Mouse (Mus musculus) lung, embryonic 15.5 days (tissue): Measurements from ENCODE around the gene Susd6. TPM values are rescaled to one million over a fixed set of nuclear protein-coding genes. Genes with fewer than 3 reads are reported as not detected.

Experiments
- ATAC-seq: fragments of 200-750 bp; cut with Nextera tagmentation; 2 replicates; pipeline ENCODE4 v1.8.0; 2017; ENCODE audit warnings: moderate number of reproducible peaks, borderline replicate concordance; ENCODE audit not compliant: low FRiP score, low TSS enrichment; ENCODE audit errors: extremely low read depth
- H3K27ac ChIP-seq: fragments of 300-500 bp; sonication (generic); 2 replicates; pipeline ENCODE4 v1.5.1; 2015; ENCODE audit warnings: moderate library complexity, mild to moderate bottlenecking, inconsistent platforms
- H3K27me3 ChIP-seq: fragments of 300-500 bp; sonication (generic); 2 replicates; pipeline ENCODE4 v1.6.1; 2015; ENCODE audit warnings: inconsistent platforms
- H3K36me3 ChIP-seq: fragments of 300-500 bp; sonication (generic); 2 replicates; pipeline ENCODE4 v1.6.1; 2015; ENCODE audit warnings: inconsistent platforms
- H3K4me1 ChIP-seq: fragments of 300-500 bp; sonication (generic); 2 replicates; pipeline ENCODE4 v1.6.1; 2015; ENCODE audit warnings: inconsistent platforms
- H3K4me2 ChIP-seq: fragments of 300-500 bp; sonication (generic); 2 replicates; pipeline ENCODE4 v1.6.1; 2015; ENCODE audit warnings: inconsistent platforms, mild to moderate bottlenecking, moderate library complexity
- H3K4me3 ChIP-seq: fragments of 300-500 bp; sonication (generic); 2 replicates; pipeline ENCODE4 v1.5.1; 2015; ENCODE audit warnings: mild to moderate bottlenecking, inconsistent platforms
- H3K9ac ChIP-seq: fragments of 300-500 bp; sonication (generic); 2 replicates; pipeline ENCODE4 v1.6.1; 2015; ENCODE audit warnings: inconsistent platforms
- H3K9me3 ChIP-seq: fragments of 300-500 bp; sonication (generic); 2 replicates; pipeline ENCODE4 v1.6.1; 2016; ENCODE audit warnings: inconsistent platforms
- WGBS: fragments of 180-500 bp; shearing (Covaris S2); methylation state at CpG from one replicate; pipeline ENCODE4 v1.1.7; 2015; 5-methylcytosine and 5-hydroxymethylcytosine counted together
- polyA plus RNA-seq: library from polyadenylated mRNA; unstranded; fragments of >200 nt; fragmentation: Nextera tagmentation; extraction: Ambion mirVana; gene quantifications from 2 replicates; pipeline ENCODE4 v1.2.1, GENCODE M21; 2015

The Susd6 gene
- polyA plus RNA-seq, 1 experiment from 2014 or later, result 17.3 TPM

DNA sequence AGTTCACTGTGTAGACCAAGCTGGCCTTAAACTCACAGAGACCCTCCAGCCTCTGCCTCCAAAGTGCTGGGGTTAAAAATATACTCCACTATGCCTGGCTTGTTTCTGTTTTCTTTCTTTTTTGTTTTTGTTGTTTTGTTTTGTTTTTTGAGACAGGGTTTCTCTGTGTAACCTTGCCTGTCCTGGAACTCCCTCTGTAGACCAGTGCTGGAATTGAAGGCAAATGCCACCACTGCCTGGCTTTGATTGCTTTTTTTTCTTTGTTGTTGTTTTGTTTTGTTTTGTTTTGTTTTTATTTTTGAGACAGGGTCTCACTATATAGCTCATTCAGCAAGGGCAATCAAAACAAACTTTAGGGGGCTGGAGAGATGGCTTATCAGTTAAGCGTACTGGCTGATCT is 11.1 kb downstream of the Susd6 start:
- ATAC-seq, result no peak
- H3K27ac ChIP-seq, result no peak overlapping the region
- peaks cover 12% of the 10 kb centered on the region for H3K4me1 ChIP-seq
- H3K36me3 ChIP-seq, result no peaks in the 10 kb centered on the region
- no peaks in the 10 kb centered on the region for H3K9me3 ChIP-seq
- no peak overlapping the region for H3K4me3 ChIP-seq
- H3K27me3 ChIP-seq, result no peaks in the 10 kb centered on the region
- H3K9ac ChIP-seq, result no peak overlapping the region
- no peak overlapping the region for H3K4me2 ChIP-seq
- WGBS, result 94% methylated on average over 1 of the region's 1 CpGs

GRCm38 (mm10) chr12:80803924-80804323 is 13.6 kb downstream of the Susd6 start:
- no peak overlapping the region for H3K4me3 ChIP-seq
- no peak overlapping the region for H3K9ac ChIP-seq
- 37% methylated on average over 3 of the region's 3 CpGs for WGBS
- no peak overlapping the region for H3K4me2 ChIP-seq
- H3K9me3 ChIP-seq, result no peaks in the 10 kb centered on the region
- H3K36me3 ChIP-seq, result no peaks in the 10 kb centered on the region
- H3K27ac ChIP-seq, result no peak overlapping the region
- H3K27me3 ChIP-seq, result no peaks in the 10 kb centered on the region
- peaks cover 19% of the 10 kb centered on the region for H3K4me1 ChIP-seq
- no peak for ATAC-seq

- Histone ChIP-seq H3K36me3 (no peaks in the 10 kb centered on the region), H3K4me2 (no peak overlapping the region), H3K4me3 (no peak overlapping the region), H3K9me3 (no peaks in the 10 kb centered on the region), H3K27me3 (no peaks in the 10 kb centered on the region), H3K4me1 (peaks cover 23% of the 10 kb centered on the region), H3K27ac (no peak overlapping the region), H3K9ac (no peak overlapping the region)
- ATAC-seq, result no peak
- WGBS, result 90% methylated on average over 6 of the region's 6 CpGs
Measured at GRCm38 (mm10) chr12:80804861-80805428, 14.6 kb downstream of the Susd6 start.

GRCm38 (mm10) chr12:80807451-80808085 is 17.3 kb downstream of the Susd6 start:
- Histone ChIP-seq H3K4me3 (no peak overlapping the region), H3K4me1 (peaks cover 46% of the 10 kb centered on the region), H3K27ac (no peak overlapping the region), H3K36me3 (no peaks in the 10 kb centered on the region), H3K4me2 (no peak overlapping the region), H3K9ac (no peak overlapping the region), H3K9me3 (no peaks in the 10 kb centered on the region), H3K27me3 (no peaks in the 10 kb centered on the region)
- ATAC-seq, result no peak
- WGBS, result 68% methylated on average over 2 of the region's 2 CpGs

GRCm38 (mm10) chr12:80810005-80810404 is 19.7 kb downstream of the Susd6 start:
- peaks cover 46% of the 10 kb centered on the region for H3K4me1 ChIP-seq

DNA sequence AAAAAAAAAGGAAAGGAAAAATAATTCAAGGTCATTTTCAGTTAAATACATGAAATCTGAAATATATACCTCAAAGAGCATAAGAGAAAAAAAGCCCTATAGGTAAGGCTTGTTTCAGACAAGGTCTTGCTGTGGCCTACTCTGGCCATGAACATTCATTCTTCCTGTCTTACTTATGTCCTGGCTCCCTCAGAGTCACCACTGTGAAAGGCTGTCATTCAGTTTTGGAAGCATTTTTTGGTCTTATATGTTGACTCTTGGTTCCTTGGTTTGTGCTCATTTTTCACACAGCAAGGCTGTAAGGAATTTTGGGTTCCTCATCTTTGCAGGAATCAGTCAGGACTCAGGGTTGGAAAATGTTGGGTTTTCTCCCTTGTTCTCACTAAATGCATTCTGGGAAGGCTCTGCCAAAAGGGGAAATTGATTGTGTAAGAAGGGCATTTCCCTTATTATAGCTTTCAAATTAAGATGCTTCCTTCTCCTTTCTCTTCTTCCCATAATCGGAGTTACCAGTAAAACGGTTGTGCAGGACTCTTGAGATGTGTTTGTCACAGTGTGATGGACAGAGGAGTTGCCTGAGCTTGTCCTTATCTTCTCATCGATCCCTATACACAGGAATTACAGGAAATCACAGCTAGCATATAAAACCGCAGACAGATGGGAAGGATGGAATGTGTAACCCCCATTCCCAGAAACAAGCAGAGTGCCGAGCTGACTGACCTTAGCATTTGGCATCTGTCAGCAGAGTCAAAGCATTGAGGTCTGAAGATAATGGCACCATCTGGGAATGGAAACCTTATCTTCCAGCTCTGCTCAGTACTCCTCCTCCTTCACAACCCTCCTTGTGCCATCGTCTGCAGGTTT is 21.6 kb downstream of the Susd6 start:
- Histone ChIP-seq H3K27me3 (no peaks in the 10 kb centered on the region), H3K4me3 (no peak overlapping the region), H3K27ac (no peak overlapping the region), H3K4me1 (peaks cover 64% of the 10 kb centered on the region), H3K36me3 (no peaks in the 10 kb centered on the region), H3K9ac (no peak overlapping the region), H3K9me3 (no peaks in the 10 kb centered on the region), H3K4me2 (no peak overlapping the region)
- ATAC-seq, result no peak; the same call in 1 of the 2 replicates
- 34% methylated on average over 6 of the region's 6 CpGs for WGBS

More at GRCm38 (mm10) chr12:80810005-80810404, 19.7 kb downstream of the Susd6 start:
- Histone ChIP-seq H3K27ac (no peak overlapping the region), H3K4me2 (no peak overlapping the region), H3K36me3 (no peaks in the 10 kb centered on the region), H3K4me3 (no peak overlapping the region), H3K9me3 (no peaks in the 10 kb centered on the region), H3K9ac (no peak overlapping the region), H3K27me3 (no peaks in the 10 kb centered on the region)
- ATAC-seq, result no peak
- 65% methylated on average over 2 of the region's 2 CpGs for WGBS

GRCm38 (mm10) chr12:80812510-80812820 is 22.2 kb downstream of the Susd6 start:
- no peaks in the 10 kb centered on the region for H3K36me3 ChIP-seq
- no peak overlapping the region for H3K4me2 ChIP-seq
- 82% methylated on average over 1 of the region's 1 CpGs for WGBS
- no peak for ATAC-seq
- no peak overlapping the region for H3K4me3 ChIP-seq
- no peak overlapping the region for H3K9ac ChIP-seq
- no peaks in the 10 kb centered on the region for H3K9me3 ChIP-seq
- H3K4me1 ChIP-seq, result peaks cover 66% of the 10 kb centered on the region
- H3K27ac ChIP-seq, result no peak overlapping the region
- H3K27me3 ChIP-seq, result no peaks in the 10 kb centered on the region

DNA sequence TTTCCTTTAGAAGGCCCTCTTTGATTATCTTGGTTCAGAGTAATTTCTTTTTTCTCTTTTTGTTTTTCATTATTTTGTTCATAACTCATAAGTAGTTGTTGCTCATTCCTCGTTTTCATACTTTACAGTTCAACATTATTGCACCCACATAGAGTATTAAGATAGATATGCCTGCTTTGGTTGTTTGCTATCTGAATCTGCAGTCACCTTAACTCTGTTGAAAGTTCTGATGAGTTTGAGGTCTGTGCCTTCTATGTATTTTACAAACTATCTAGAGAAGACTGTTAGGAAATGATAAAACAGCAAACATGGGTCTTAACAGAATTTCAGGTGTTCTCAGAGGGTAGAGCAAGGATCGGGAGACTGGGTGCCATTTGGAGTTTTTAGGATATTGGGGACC is 23.1 kb downstream of the Susd6 start:
- Histone ChIP-seq H3K27me3 (no peaks in the 10 kb centered on the region), H3K4me2 (no peak overlapping the region), H3K4me1 (peaks cover 71% of the 10 kb centered on the region), H3K9me3 (no peaks in the 10 kb centered on the region), H3K4me3 (no peak overlapping the region), H3K36me3 (no peaks in the 10 kb centered on the region), H3K27ac (no peak overlapping the region), H3K9ac (no peak overlapping the region)
- 87% methylated on average over 2 of the region's 2 CpGs for WGBS
- ATAC-seq, result no peak

- peaks cover 74% of the 10 kb centered on the region for H3K4me1 ChIP-seq
- H3K36me3 ChIP-seq, result no peaks in the 10 kb centered on the region
- ATAC-seq, result no peak
- no peak overlapping the region for H3K4me3 ChIP-seq
- no peaks in the 10 kb centered on the region for H3K9me3 ChIP-seq
- H3K9ac ChIP-seq, result no peak overlapping the region
- no peak overlapping the region for H3K4me2 ChIP-seq
- no peak overlapping the region for H3K27ac ChIP-seq
- H3K27me3 ChIP-seq, result no peaks in the 10 kb centered on the region
- 90% methylated on average over 4 of the region's 4 CpGs for WGBS
Measured at GRCm38 (mm10) chr12:80813872-80814271, 23.6 kb downstream of the Susd6 start.

- H3K9me3 ChIP-seq, result no peaks in the 10 kb centered on the region
- H3K9ac ChIP-seq, result no peak overlapping the region
- no peaks in the 10 kb centered on the region for H3K27me3 ChIP-seq
- H3K4me2 ChIP-seq, result no peak overlapping the region
- H3K4me3 ChIP-seq, result no peak overlapping the region
- H3K36me3 ChIP-seq, result no peaks in the 10 kb centered on the region
- peaks cover 76% of the 10 kb centered on the region for H3K4me1 ChIP-seq
- 41% methylated on average over 3 of the region's 3 CpGs for WGBS
- no peak overlapping the region for H3K27ac ChIP-seq
- no peak for ATAC-seq
Measured at GRCm38 (mm10) chr12:80814529-80814928, 24.2 kb downstream of the Susd6 start.

GRCm38 (mm10) chr12:80815298-80815697 is 25.0 kb downstream of the Susd6 start:
- Histone ChIP-seq H3K27ac (no peak overlapping the region), H3K4me2 (no peak overlapping the region), H3K4me3 (no peak overlapping the region), H3K36me3 (no peaks in the 10 kb centered on the region), H3K4me1 (peaks cover 74% of the 10 kb centered on the region), H3K9me3 (no peaks in the 10 kb centered on the region), H3K27me3 (no peaks in the 10 kb centered on the region), H3K9ac (no peak overlapping the region)
- no peak for ATAC-seq
- WGBS, result 31% methylated on average over 1 of the region's 1 CpGs

DNA sequence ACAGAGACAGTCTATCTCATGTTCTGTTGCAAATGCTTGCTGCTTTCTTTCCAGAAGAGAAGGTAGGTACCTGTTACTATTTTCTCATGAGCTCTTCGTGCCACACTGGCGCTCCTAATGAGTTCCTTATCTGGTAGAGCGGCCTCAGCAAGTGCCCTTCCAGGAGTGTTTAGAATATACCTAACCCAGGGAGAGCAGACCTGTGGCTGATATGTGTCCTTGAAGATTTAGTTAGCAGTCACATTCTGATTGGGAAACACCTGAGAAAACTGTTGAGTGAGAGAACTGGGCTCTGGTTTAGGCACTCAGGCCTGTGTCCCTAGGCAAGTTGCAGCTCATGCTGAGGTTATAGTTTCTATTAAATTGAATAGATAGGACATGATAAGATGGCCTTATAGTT is 25.6 kb downstream of the Susd6 start:
- H3K27ac ChIP-seq, result no peak overlapping the region
- peaks cover 74% of the 10 kb centered on the region for H3K4me1 ChIP-seq
- H3K9ac ChIP-seq, result no peak overlapping the region
- no peak overlapping the region for H3K4me3 ChIP-seq
- no peaks in the 10 kb centered on the region for H3K36me3 ChIP-seq
- ATAC-seq, result no peak
- 44% methylated on average over 3 of the region's 3 CpGs for WGBS
- no peak overlapping the region for H3K4me2 ChIP-seq
- no peaks in the 10 kb centered on the region for H3K27me3 ChIP-seq
- no peaks in the 10 kb centered on the region for H3K9me3 ChIP-seq
